Mouse (Mus musculus): ENCODE measurements around the gene Dus1l. TPM values are rescaled to one million over a fixed set of nuclear protein-coding genes. Genes with fewer than 3 reads are reported as not detected.
"Not testable (repeated sequence)": the region's sequence is repeated elsewhere in the genome, so short reads cannot be mapped to it uniquely, and the experiment has no call there.

Dus1l gene
- polyA plus RNA-seq, 1 experiment from 2014 or later = 48.6 TPM

DNA sequence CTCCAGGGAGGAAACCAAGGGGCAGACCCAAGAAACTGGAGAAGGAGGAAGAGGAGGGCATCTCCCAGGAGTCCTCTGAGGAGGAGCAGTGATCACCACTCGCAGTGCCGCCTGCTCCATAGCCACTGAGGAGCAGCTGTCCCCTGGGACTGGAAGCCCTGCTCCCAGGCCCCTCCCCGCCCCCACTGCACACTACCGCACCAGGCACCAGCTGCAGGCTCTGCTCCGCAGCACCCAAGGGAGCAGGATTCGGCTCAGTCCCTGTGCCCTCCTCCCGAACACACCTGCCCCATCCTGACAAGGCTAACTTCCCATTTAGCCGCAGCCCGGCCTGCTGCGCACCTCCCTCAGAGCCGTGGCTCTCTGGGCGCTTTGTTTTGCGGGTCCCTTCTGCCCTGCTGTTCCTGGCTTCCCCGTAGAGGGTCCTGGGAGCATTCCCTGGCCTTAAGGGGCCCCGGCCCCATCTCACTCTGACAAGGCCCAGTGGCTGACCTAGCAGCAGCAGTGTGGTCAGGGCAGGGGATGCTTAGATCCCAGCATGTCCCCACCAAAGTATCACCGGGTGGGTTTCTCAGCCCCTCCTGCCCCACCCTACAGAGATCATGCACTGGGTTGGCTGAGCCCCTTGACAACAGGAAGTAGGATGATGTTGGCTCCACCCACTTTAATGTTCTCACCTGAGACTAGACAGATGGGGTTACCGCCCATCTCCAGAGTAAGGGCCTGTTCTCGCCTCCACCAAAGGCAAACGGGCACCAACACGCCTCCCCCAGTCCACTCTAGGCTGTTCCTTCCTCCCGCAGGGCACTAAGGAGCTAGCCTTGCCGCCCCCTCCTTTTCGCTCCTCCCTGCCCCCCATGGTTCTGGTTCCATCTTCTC lies 32.8 kb downstream of the Dus1l start:
- not testable (repeated sequence) for H3K4me3 ChIP-seq; H3K27ac ChIP-seq; H3K4me1 ChIP-seq (replicated peaks); ATAC-seq (ENCODE audit: low FRiP score); H3K9ac ChIP-seq; H3K36me3 ChIP-seq; H3K9me3 ChIP-seq
- H3K27me3 ChIP-seq = peaks cover 20% of the 10 kb centered on the region
- WGBS = 25% methylated on average over 4 of the region's 23 CpGs
- H3K4me2 ChIP-seq = peak overlapping the region; percentile 26; the same call in 1 of the 2 replicates

DNA sequence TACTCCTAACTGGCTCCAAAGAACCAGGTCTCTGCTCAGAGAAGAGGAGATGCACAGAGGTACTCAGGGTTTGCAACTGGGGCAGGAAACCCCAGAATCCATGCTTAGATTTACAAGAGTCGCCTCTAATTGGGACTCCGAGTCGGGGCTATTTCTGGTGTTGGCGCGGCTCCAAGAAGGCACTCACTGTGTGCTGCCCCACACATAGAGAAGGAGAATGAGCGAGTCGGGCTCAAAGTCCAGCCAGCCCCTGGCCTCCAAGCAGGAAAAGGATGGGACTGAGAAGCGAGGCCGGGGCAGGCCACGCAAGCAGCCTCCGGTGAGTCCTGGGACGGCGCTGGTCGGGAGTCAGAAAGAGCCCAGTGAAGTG lies 33.5 kb downstream of the Dus1l start, which contains the start of gene Hmga1b:
TSS of gene Hmga1b (plus strand) at position 123 of the 370 bp plus-strand sequence.
- H3K4me2 ChIP-seq = peak within 1 kb of the TSS; percentile 26; the same call in 1 of the 2 replicates
- ATAC-seq (ENCODE audit: low FRiP score) = not testable (repeated sequence)

DNA sequence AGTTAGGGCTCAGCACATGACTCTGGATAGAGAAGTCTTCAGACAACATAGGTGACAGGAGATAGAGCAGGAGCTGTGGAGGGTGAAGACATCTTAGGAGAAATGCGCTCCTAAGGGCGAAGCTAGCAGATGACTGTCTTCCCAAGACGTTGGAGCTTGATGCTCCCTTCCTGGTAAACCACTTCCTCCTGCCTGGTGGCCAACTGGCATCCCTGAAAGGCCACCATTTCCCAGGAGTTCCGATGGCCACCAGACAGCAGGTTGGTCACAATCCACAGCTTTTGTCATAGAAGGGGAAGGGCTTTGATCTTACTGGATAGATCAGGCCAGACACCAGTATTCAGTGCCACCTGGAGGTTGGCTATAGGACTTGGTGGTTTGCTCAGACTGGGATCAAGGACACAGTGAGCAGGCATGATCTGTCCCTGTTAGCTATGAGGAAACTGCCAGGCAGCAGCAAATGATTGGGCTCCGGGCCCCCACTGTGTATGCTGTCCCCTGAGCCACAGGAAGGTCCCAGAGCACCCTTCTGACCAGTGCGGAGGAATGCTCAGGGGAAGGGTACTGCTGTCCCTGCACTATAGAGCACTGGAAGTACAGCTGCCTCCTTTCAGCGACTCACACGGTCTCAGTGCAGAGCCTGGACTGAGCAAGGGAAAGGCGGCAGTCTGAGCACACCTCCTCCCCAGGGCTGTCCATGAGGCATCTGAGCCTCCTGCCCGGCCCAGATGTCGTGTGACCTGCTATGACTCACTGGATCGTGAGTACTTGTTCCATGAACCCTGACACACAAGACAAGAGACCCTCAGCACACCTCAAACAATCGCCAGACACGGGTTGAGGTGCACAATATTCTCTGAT lies 34.2 kb downstream of the Dus1l start:
- Histone ChIP-seq H3K36me3 (no peaks in the 10 kb centered on the region), H3K9ac (no peak overlapping the region), H3K4me2 (no peak overlapping the region), H3K27ac (no peak overlapping the region), H3K4me1 (replicated peaks) (no peaks in the 10 kb centered on the region; the same call in 1 of the 2 replicates), H3K4me3 (no peak overlapping the region), H3K9me3 (0 out of 2 replicates have a peak, but pooled peaks cover 6% of the 10 kb centered on the region), H3K27me3 (peaks cover 20% of the 10 kb centered on the region)
- no peak for ATAC-seq (ENCODE audit: low FRiP score)
- 75% methylated on average over 14 of the region's 14 CpGs for WGBS

More for the DNA sequence above, 33.5 kb downstream of the Dus1l start, which contains the start of gene Hmga1b:
- H3K27me3 ChIP-seq = peaks cover 20% of the 10 kb centered on the region
- not testable (repeated sequence) for H3K36me3 ChIP-seq; H3K27ac ChIP-seq; H3K4me3 ChIP-seq; H3K9me3 ChIP-seq; H3K9ac ChIP-seq; H3K4me1 ChIP-seq (replicated peaks)
- 19% methylated on average over 14 of the region's 14 CpGs for WGBS

DNA sequence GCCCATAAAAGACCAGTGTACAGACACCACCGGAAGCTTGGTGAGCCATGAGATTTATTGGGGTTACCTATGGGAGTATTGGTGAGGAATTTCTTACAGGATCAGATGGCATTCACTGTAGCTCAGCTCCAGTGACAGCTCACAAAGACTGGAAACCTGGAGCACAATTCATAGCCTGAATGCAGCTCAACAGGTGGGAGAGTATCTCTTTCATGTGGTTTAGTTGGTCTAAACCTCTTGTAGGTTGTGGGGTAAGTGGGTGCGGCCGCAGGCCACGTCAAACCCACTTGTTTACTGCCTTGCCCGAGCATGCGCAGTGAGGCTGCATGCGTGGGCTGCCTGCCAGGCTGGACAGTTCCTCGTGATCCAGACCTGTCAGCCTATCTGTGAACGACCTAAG lies 36.0 kb downstream of the Dus1l start:
- no peak for ATAC-seq (ENCODE audit: low FRiP score)
- 0 out of 2 replicates have a peak, but pooled peaks cover 6% of the 10 kb centered on the region for H3K9me3 ChIP-seq
- no peak overlapping the region for H3K9ac ChIP-seq
- no peak overlapping the region for H3K27ac ChIP-seq
- H3K27me3 ChIP-seq = peaks cover 13% of the 10 kb centered on the region
- H3K4me1 ChIP-seq (replicated peaks) = no peaks in the 10 kb centered on the region; the same call in 1 of the 2 replicates
- H3K4me3 ChIP-seq = no peak overlapping the region
- H3K4me2 ChIP-seq = no peak overlapping the region
- no peaks in the 10 kb centered on the region for H3K36me3 ChIP-seq
- 96% methylated on average over 9 of the region's 9 CpGs for WGBS

DNA sequence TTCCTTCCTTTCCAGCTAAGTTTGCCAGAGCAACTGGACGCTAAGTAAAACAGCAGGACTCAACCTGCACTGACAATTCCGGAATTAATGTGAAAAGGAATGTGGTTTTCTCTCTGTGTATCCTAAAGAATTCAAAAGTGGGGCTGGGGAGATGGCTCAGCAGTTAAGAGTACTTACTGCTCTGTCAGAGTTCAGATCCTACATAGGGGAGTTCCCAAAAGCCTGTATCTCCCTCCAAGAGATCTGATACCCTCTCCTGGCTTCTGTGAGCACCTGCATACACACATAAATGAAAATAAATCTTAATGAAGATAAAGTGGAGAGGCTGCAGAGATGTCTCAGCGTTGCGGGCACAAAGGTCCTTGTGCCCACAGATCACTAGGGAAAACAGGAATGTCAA lies 44.6 kb downstream of the Dus1l start:
- Histone ChIP-seq H3K4me1 (replicated peaks) (no peaks in the 10 kb centered on the region), H3K9me3 (no peaks in the 10 kb centered on the region), H3K36me3 (no peaks in the 10 kb centered on the region), H3K9ac (no peak overlapping the region), H3K27ac (no peak overlapping the region), H3K27me3 (no peaks in the 10 kb centered on the region), H3K4me2 (no peak overlapping the region), H3K4me3 (no peak overlapping the region)
- WGBS = 74% methylated on average over 4 of the region's 4 CpGs
- no peak for ATAC-seq (ENCODE audit: low FRiP score)

DNA sequence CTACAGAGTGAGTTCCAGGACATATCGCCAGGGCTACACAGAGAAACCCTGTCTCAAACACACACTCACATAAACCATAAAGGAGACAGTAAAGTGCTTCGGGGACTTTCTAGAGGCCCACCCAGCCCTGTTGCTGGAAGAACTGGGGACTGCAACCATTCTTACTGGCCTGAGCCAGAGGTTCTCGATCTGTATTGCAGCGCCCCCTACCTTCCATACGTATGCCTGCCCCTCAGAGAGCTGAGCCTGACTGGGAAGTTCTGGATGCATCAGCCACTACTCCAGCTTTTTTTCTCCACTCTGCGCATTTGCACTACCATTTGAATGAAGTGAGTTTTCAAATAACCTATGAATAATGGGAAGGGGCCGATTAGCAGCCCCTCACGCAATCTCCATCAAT lies 46.8 kb downstream of the Dus1l start:
- no peak overlapping the region for H3K9ac ChIP-seq
- no peaks in the 10 kb centered on the region for H3K27me3 ChIP-seq
- 56% methylated on average over 8 of the region's 8 CpGs for WGBS
- no peaks in the 10 kb centered on the region for H3K36me3 ChIP-seq
- H3K9me3 ChIP-seq = no peaks in the 10 kb centered on the region
- H3K27ac ChIP-seq = no peak overlapping the region
- no peaks in the 10 kb centered on the region for H3K4me1 ChIP-seq (replicated peaks)
- no peak overlapping the region for H3K4me2 ChIP-seq
- no peak for ATAC-seq (ENCODE audit: low FRiP score)
- H3K4me3 ChIP-seq = no peak overlapping the region

DNA sequence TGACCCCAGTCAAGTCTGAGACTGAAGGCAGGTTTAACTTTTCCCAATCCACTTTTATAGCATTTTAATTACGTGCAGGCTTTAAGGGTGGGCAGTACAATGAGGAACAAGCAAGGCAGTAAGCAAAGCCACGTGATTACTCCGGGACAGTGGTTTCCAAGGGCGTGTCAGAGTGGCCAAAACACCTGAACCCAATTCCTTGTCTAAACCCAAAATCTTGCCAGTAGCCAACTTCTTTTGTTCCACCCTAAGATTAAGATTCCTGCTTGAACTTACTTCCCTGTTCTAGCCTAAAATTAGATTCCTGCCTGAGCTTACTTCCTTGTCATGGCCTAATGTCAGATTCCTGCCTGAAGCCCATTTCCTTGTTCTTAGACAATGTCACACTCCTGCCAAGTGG lies 48.2 kb downstream of the Dus1l start:
- Histone ChIP-seq H3K9ac (no peak overlapping the region), H3K9me3 (no peaks in the 10 kb centered on the region), H3K27me3 (no peaks in the 10 kb centered on the region), H3K4me1 (replicated peaks) (no peaks in the 10 kb centered on the region), H3K36me3 (no peaks in the 10 kb centered on the region), H3K4me3 (no peak overlapping the region), H3K4me2 (no peak overlapping the region), H3K27ac (no peak overlapping the region)
- no peak for ATAC-seq (ENCODE audit: low FRiP score)
- WGBS = 87% methylated on average over 4 of the region's 4 CpGs

DNA sequence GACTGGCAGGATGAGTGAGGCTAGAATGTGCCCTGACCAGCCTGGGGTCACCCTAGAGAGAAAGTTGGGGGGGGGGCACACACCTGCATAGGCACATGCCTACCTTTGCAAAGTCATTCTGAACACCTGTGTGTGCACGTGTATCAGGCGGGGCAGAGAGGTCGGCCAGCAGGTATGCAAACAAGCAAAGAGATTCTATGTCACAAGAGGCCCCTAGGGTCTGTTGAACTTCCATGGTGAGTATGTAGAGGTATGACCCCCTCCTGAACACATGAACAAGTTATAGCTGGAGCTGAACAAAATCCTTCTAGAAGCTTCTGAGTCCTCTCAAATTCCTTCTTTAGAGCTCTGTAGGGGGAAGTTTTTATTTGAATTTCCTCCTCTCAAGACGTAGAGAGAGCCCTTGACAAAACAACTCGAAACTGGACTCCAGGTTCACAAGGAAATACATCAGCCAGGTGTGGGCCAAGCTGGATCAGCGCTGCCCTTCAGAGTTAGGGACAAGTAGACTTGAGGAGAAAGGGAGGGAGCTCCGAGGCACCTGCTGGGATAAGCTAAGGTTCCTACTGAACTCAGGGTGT lies 52.0 kb downstream of the Dus1l start:
- Histone ChIP-seq H3K4me2 (no peak overlapping the region), H3K9ac (no peak overlapping the region), H3K9me3 (no peaks in the 10 kb centered on the region), H3K27ac (no peak overlapping the region), H3K4me1 (replicated peaks) (no peaks in the 10 kb centered on the region), H3K36me3 (no peaks in the 10 kb centered on the region), H3K27me3 (no peaks in the 10 kb centered on the region; the same call in 1 of the 2 replicates), H3K4me3 (no peak overlapping the region)
- WGBS = 79% methylated on average over 7 of the region's 7 CpGs
- no peak for ATAC-seq (ENCODE audit: low FRiP score)

DNA sequence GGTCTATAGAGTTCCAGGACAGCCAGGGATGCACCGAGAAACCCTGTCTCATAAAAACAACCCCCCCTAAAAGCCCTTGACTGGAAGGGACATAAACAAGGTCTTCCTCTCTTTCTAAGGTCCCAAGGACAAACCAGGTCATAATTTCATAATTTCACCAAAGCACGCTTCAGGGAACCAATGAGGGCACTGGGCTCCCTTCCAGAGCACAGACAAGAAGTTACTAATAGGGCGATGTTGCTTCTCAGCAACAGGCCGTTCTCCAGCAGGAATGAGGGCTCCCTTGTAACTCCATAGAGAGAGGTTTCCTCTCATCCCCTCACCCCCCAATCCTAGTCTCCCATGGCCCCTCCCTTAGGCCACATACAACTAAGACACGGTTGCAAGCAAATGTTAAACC lies 55.2 kb downstream of the Dus1l start:
- Histone ChIP-seq H3K4me1 (replicated peaks) (no peaks in the 10 kb centered on the region), H3K9ac (no peak overlapping the region), H3K4me3 (no peak overlapping the region), H3K36me3 (no peaks in the 10 kb centered on the region), H3K9me3 (no peaks in the 10 kb centered on the region), H3K27ac (no peak overlapping the region), H3K4me2 (no peak overlapping the region), H3K27me3 (no peaks in the 10 kb centered on the region; the same call in 1 of the 2 replicates)
- no peak for ATAC-seq (ENCODE audit: low FRiP score)
- 93% methylated on average over 5 of the region's 5 CpGs for WGBS

Other genes with a start within 250 kb of the Dus1l start
- 234 and 241 TPM in 2 replicates for gene Mcrip1, start 246.7 kb downstream of the Dus1l start, polyA plus RNA-seq (2015; fragmentation: Nextera tagmentation; extraction: Ambion mirVana)
- gene Ppp1r27, start 245.3 kb downstream of the Dus1l start, polyA plus RNA-seq (2015; fragmentation: Nextera tagmentation; extraction: Ambion mirVana) = not detected in 2 replicates
- 289 and 294 TPM in 2 replicates for gene P4hb, start 223.2 kb downstream of the Dus1l start, polyA plus RNA-seq (2015; fragmentation: Nextera tagmentation; extraction: Ambion mirVana)
- gene Arhgdia, start 214.8 kb downstream of the Dus1l start, polyA plus RNA-seq (2015; fragmentation: Nextera tagmentation; extraction: Ambion mirVana) = 471 and 481 TPM in 2 replicates
- 267 and 290 TPM in 2 replicates for gene Alyref, start 198.0 kb downstream of the Dus1l start, polyA plus RNA-seq (2015; fragmentation: Nextera tagmentation; extraction: Ambion mirVana)
- 179 and 192 TPM in 2 replicates for gene Anapc11, start 198.0 kb downstream of the Dus1l start, polyA plus RNA-seq (2015; fragmentation: Nextera tagmentation; extraction: Ambion mirVana)
- gene Npb, start 187.9 kb downstream of the Dus1l start, polyA plus RNA-seq (2015; fragmentation: Nextera tagmentation; extraction: Ambion mirVana) = 0.79 and 1.3 TPM in 2 replicates
- gene Pcyt2, start 178.5 kb downstream of the Dus1l start, polyA plus RNA-seq (2015; fragmentation: Nextera tagmentation; extraction: Ambion mirVana) = 169 and 174 TPM in 2 replicates
- gene Sirt7, start 171.2 kb downstream of the Dus1l start, polyA plus RNA-seq (2015; fragmentation: Nextera tagmentation; extraction: Ambion mirVana) = 50.4 and 50.6 TPM in 2 replicates
- gene Mafg, start 162.8 kb downstream of the Dus1l start, polyA plus RNA-seq (2015; fragmentation: Nextera tagmentation; extraction: Ambion mirVana) = 27.5 and 30.8 TPM in 2 replicates
- 22.9 and 23.3 TPM in 2 replicates for gene Pycr1, start 152.6 kb downstream of the Dus1l start, polyA plus RNA-seq (2015; fragmentation: Nextera tagmentation; extraction: Ambion mirVana)
- gene Myadml2, start 148.2 kb downstream of the Dus1l start, polyA plus RNA-seq (2015; fragmentation: Nextera tagmentation; extraction: Ambion mirVana) = 0.36 and 0.77 TPM in 2 replicates
- gene Notum, start 135.2 kb downstream of the Dus1l start, polyA plus RNA-seq (2015; fragmentation: Nextera tagmentation; extraction: Ambion mirVana) = 0.91 and 0.98 TPM in 2 replicates
- 152 and 161 TPM in 2 replicates for gene Aspscr1, start 123.4 kb downstream of the Dus1l start, polyA plus RNA-seq (2015; fragmentation: Nextera tagmentation; extraction: Ambion mirVana)
- gene Cenpx, start 82.7 kb downstream of the Dus1l start, polyA plus RNA-seq (2015; fragmentation: Nextera tagmentation; extraction: Ambion mirVana) = 103 and 113 TPM in 2 replicates
- 67.9 and 73.1 TPM in 2 replicates for gene Lrrc45, start 82.5 kb downstream of the Dus1l start, polyA plus RNA-seq (2015; fragmentation: Nextera tagmentation; extraction: Ambion mirVana)
- gene Rac3, start 74.9 kb downstream of the Dus1l start, polyA plus RNA-seq (2015; fragmentation: Nextera tagmentation; extraction: Ambion mirVana) = 272 and 278 TPM in 2 replicates
- gene Dcxr, start 69.1 kb downstream of the Dus1l start, polyA plus RNA-seq (2015; fragmentation: Nextera tagmentation; extraction: Ambion mirVana) = 9.7 and 12.1 TPM in 2 replicates
- 0.49 TPM in 1 of 2 replicates, not detected in the other for gene Cbr2, start 64.3 kb downstream of the Dus1l start, polyA plus RNA-seq (2015; fragmentation: Nextera tagmentation; extraction: Ambion mirVana)
- gene Hmga1b, start 33.6 kb downstream of the Dus1l start, polyA plus RNA-seq (2015; fragmentation: Nextera tagmentation; extraction: Ambion mirVana) = 0.94 and 2.1 TPM in 2 replicates
- gene Rfng, start 12.2 kb downstream of the Dus1l start, polyA plus RNA-seq (2015; fragmentation: Nextera tagmentation; extraction: Ambion mirVana) = 98.0 and 98.5 TPM in 2 replicates
- gene Gps1, start 12.1 kb downstream of the Dus1l start, polyA plus RNA-seq (2015; fragmentation: Nextera tagmentation; extraction: Ambion mirVana) = 265 and 274 TPM in 2 replicates
- 67.9 and 69.7 TPM in 2 replicates for gene Fasn, start 28.1 kb upstream of the Dus1l start, polyA plus RNA-seq (2015; fragmentation: Nextera tagmentation; extraction: Ambion mirVana)
- gene Ccdc57, start 136.5 kb upstream of the Dus1l start, polyA plus RNA-seq (2015; fragmentation: Nextera tagmentation; extraction: Ambion mirVana) = 4.8 and 5.4 TPM in 2 replicates
- 11.7 and 14.9 TPM in 2 replicates for gene Slc16a3, start 152.1 kb upstream of the Dus1l start, polyA plus RNA-seq (2015; fragmentation: Nextera tagmentation; extraction: Ambion mirVana)
- 147 and 148 TPM in 2 replicates for gene Csnk1d, start 194.9 kb upstream of the Dus1l start, polyA plus RNA-seq (2015; fragmentation: Nextera tagmentation; extraction: Ambion mirVana)
- gene Cd7, start 243.0 kb upstream of the Dus1l start, polyA plus RNA-seq (2015; fragmentation: Nextera tagmentation; extraction: Ambion mirVana) = not detected in 2 replicates